Comparison of ENCODE assay signal across 9 mouse cellular contexts in the genomic region with DNA sequence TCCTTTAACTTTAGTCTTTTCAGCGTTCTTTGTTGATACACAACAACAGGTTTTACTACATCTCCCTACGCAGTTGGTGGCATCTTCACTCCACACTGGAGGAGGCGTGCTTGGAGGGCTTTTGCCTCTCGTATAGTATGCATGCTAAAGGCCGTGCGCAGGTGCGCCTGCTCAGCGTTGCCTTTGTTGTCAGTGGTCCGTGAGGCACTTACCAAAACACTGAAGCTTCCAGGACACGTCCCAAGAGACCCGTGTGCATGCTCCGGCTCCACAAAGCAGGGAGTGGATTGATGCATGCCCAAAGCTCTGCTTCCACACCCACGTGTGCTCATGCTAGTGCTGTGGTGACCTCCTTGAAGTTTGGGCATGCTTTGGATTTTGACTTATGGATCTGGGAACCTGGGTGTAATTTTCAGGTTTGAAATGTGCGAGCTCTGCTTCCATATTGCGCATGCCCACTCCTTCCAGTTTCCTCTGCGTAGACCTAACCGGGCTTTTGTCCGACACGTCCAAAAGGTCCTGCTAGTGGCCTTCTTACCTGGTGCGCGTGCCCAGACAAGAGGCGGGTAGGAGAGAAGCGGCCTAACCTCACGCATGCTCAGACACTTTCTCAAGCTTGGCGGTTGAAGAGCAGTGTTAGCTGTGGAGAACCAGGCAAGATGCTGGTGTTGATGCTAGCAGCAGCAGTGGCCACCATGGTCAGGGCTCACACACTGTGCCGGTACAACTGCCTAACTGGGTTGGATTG. TPM values are rescaled to one million over a fixed set of nuclear protein-coding genes. Genes with fewer than 3 reads are reported as not detected.
DNase-seq lines count a peak whose midpoint lies in the region; ATAC-seq and TF ChIP-seq lines count a peak whose summit lies in the region.
"Had no signal": no experiment of that assay in that cellular context is flagged by ENCODE, and none has a peak within 500 bp of the region (broad histone marks: within the 10 kb centered on the region; RNA-seq: fewer than 3 reads in every experiment).

Catsperd (plus strand) TSS at position 614 of the 748 bp plus-strand sequence.

- no peak for TF ChIP-seq RAD21 in CH12.LX (IDR thresholded peaks at IDR 0.05; ENCODE audit: low read depth, low read length)

- peak within 1 kb of the TSS; percentile 86 for H3K4me2 ChIP-seq in CH12.LX (ENCODE audit: insufficient read depth, low read depth, poor library complexity, severe bottlenecking)
- H3K4me2 ChIP-seq in embryonic facial prominence, embryonic 15.5 days (replicated peaks): peak within 1 kb of the TSS; percentile 93
- H3K4me2 ChIP-seq in kidney, embryonic 15.5 days: peak within 1 kb of the TSS; percentile 95

- peak within 1 kb of the TSS; percentile 55 to 64 (median 61) for H3K4me3 ChIP-seq in CH12.LX (replicated peaks in 1 of 3; ENCODE audit: low read depth in 2 of 3, low read length in 2 of 3, poor library complexity in 1 of 3)
- H3K4me3 ChIP-seq in embryonic facial prominence, embryonic 15.5 days (replicated peaks): peak within 1 kb of the TSS; percentile 93
- H3K4me3 ChIP-seq in kidney, embryonic 15.5 days (replicated peaks): peak within 1 kb of the TSS; percentile 97

- TF ChIP-seq EP300 in CH12.LX (IDR thresholded peaks at IDR 0.05; ENCODE audit: low read length): no peak

- peaks cover 18 to 30% of the 10 kb centered on the region in 2 experiments for H3K36me3 ChIP-seq in CH12.LX (replicated peaks in 1 of 2; ENCODE audit: control insufficient read depth in 1 of 2, insufficient read depth in 1 of 2, low read length in 1 of 2)
- peaks cover 13% of the 10 kb centered on the region; the same call in 1 of the 2 replicates for H3K36me3 ChIP-seq in embryonic facial prominence, embryonic 15.5 days
- peaks cover 21% of the 10 kb centered on the region for H3K36me3 ChIP-seq in kidney, embryonic 15.5 days

- dilution Hi-C loops in CH12.LX (cut with MboI; ENCODE audit: extremely low pct_ligation_motif_present, extremely low pct_unique_long_range_greater_than_20kb, low sequenced_read_pairs): no loop called here

- no peaks in the 10 kb centered on the region for H3K9me3 ChIP-seq in CH12.LX (replicated peaks; ENCODE audit: low read length)
- no peaks in the 10 kb centered on the region for H3K9me3 ChIP-seq in embryonic facial prominence, embryonic 15.5 days (replicated peaks)
- H3K9me3 ChIP-seq in kidney, embryonic 15.5 days (replicated peaks): no peaks in the 10 kb centered on the region

- DNase-seq in cerebellum, adult 9-11 months: peak; percentile 73
- DNase-seq in cerebellum, adult 11 months: no peak
- DNase-seq in CH12.LX (ENCODE audit: extremely low read depth): peak; percentile 62
- no peak for DNase-seq in gastrocnemius, postnatal 14 days
- no peak for DNase-seq in left cerebral cortex, adult 18-20 months (ENCODE audit: low spot score in 2 of 2)

- peak; percentile 53 for TF ChIP-seq POLR2A in CH12.LX (IDR thresholded peaks at IDR 0.05; ENCODE audit: low read depth, low read length)

- TF ChIP-seq CTCF in CH12.LX (conservative IDR thresholded peaks at IDR 0.05 in 1 of 2, IDR thresholded peaks at IDR 0.05 in 1 of 2; ENCODE audit: low read depth in 2 of 2, low read length in 2 of 2): no peak

- H3K4me1 ChIP-seq in CH12.LX (ENCODE audit: control insufficient read depth in 1 of 2, insufficient read depth in 2 of 2): peaks cover 17 to 56% of the 10 kb centered on the region in 2 experiments
- peaks cover 28% of the 10 kb centered on the region for H3K4me1 ChIP-seq in embryonic facial prominence, embryonic 15.5 days
- H3K4me1 ChIP-seq in kidney, embryonic 15.5 days: peaks cover 29% of the 10 kb centered on the region

- intact Hi-C loops in gastrocnemius, postnatal 14 days (cut with DNase I; ENCODE audit: low total_unique reads): loop anchor here (5.0 kb wide), 1 partner anchor 40 kb away; no protein-coding TSS in a partner anchor

- 7% methylated on average over 26 of the region's 26 CpGs for WGBS in embryonic facial prominence, embryonic 15.5 days
- 9% methylated on average over 26 of the region's 26 CpGs for WGBS in kidney, embryonic 15.5 days

- no peak for ATAC-seq in embryonic facial prominence, embryonic 15.5 days (ENCODE audit: insufficient number of reproducible peaks, low FRiP score, low TSS enrichment, low read depth)
- peak; percentile 58 for ATAC-seq in kidney, embryonic 15.5 days (replicated peaks; ENCODE audit: low FRiP score)
- peak; percentile 5; the same call in 1 of the 2 replicates for ATAC-seq in megakaryocyte-erythroid progenitor cell, adult 5-6 weeks (replicated peaks; ENCODE audit: low FRiP score, low TSS enrichment, poor library complexity, severe bottlenecking)

- no peaks in the 10 kb centered on the region for H3K27me3 ChIP-seq in CH12.LX (replicated peaks)
- H3K27me3 ChIP-seq in embryonic facial prominence, embryonic 15.5 days: no peaks in the 10 kb centered on the region
- no peaks in the 10 kb centered on the region for H3K27me3 ChIP-seq in kidney, embryonic 15.5 days
- H3K27me3 ChIP-seq: Patski had no signal

- H3K27ac ChIP-seq in CH12.LX (ENCODE audit: insufficient read depth, low read depth): peak within 1 kb of the TSS; percentile 63
- peak within 1 kb of the TSS; percentile 86 for H3K27ac ChIP-seq in embryonic facial prominence, embryonic 15.5 days (replicated peaks)
- peak within 1 kb of the TSS; percentile 93 for H3K27ac ChIP-seq in kidney, embryonic 15.5 days

- peak within 1 kb of the TSS; percentile 99; the same call in 1 of the 2 replicates for H3K9ac ChIP-seq in CH12.LX (ENCODE audit: insufficient read depth, low read depth)
- peak within 1 kb of the TSS; percentile 21 for H3K9ac ChIP-seq in embryonic facial prominence, embryonic 15.5 days
- H3K9ac ChIP-seq in kidney, embryonic 15.5 days: peak within 1 kb of the TSS; percentile 53

- peaks cover 41% of the 10 kb centered on the region for H3K79me2 ChIP-seq in CH12.LX (replicated peaks; ENCODE audit: control insufficient read depth, extremely low read depth, insufficient read depth, poor library complexity, severe bottlenecking)

- in situ Hi-C loops in CH12.LX (cut with MboI; ENCODE audit: low pct_ligation_motif_present, low pct_unique_long_range_greater_than_20kb, low sequenced_read_pairs): no loop called here

TF ChIP-seq in CH12.LX, 34 proteins besides CTCF, POLR2A, EP300 and RAD21:
- no peak for TF ChIP-seq ZNF384 (IDR thresholded peaks at IDR 0.05; ENCODE audit: low read depth, low read length)
- TF ChIP-seq USF2 (conservative IDR thresholded peaks at IDR 0.05; ENCODE audit: low read depth, low read length): no peak
- 0 out of 2 replicates have a peak, but pooled peaks have one; percentile 44 for TF ChIP-seq NELFE (IDR thresholded peaks at IDR 0.05; ENCODE audit: low read depth, low read length)
- TF ChIP-seq MXI1 (IDR thresholded peaks at IDR 0.05; ENCODE audit: low read depth, low read length): peak; percentile 85
- peak; percentile 34; the same call in 1 of the 2 replicates for TF ChIP-seq TCF12 (IDR thresholded peaks at IDR 0.05; ENCODE audit: low read depth, low read length)
- peak; percentile 86 for TF ChIP-seq NRF1 (IDR thresholded peaks at IDR 0.05; ENCODE audit: low read depth, low read length)
- no peak for TF ChIP-seq GABPA (IDR thresholded peaks at IDR 0.05; ENCODE audit: insufficient replicate concordance, low read depth, low read length)
- TF ChIP-seq CHD2 (IDR thresholded peaks at IDR 0.05; ENCODE audit: low read length): no peak
- no peak for TF ChIP-seq MAFK (IDR thresholded peaks at IDR 0.05; ENCODE audit: insufficient replicate concordance, low read length)
TF ChIP-seq in CH12.LX: peak in this region for 4.

RNA-seq across cellular contexts. Expression of gene Catsperd, which starts in this region (rescaled TPM):
- total RNA-seq in CH12.LX (2012; rRNA removed): 0.21 and 0.25 TPM in 2 replicates
- 0.16 and 0.49 TPM in 2 replicates for total RNA-seq in CH12.LX (2014; rRNA removed)
- 0.36 and 0.45 TPM in 2 replicates for polyA plus RNA-seq in CH12.LX (2012; ENCODE audit: insufficient read length, low read depth)
- polyA plus RNA-seq in embryonic facial prominence, embryonic 15.5 days (2015; fragmentation: Nextera tagmentation; extraction: Ambion mirVana): 0.45 and 1.0 TPM in 2 replicates
- 0.59 and 0.93 TPM in 2 replicates for polyA plus RNA-seq in kidney, embryonic 15.5 days (2015; fragmentation: Nextera tagmentation; extraction: Ambion mirVana)
- total RNA-seq in megakaryocyte-erythroid progenitor cell, adult 5-6 weeks (2014; fragmentation: Nextera tagmentation): not detected in 2 replicates
- total RNA-seq in megakaryocyte-erythroid progenitor cell, adult 5-6 weeks (2017): 0.38 TPM in 1 of 2 replicates, not detected in the other
- not detected for total RNA-seq in gastrocnemius, postnatal 14 days (2021)
- under 1 TPM; 0.84 TPM for total RNA-seq in left cerebral cortex, adult 18-20 months (2021)

Comparison
In these comparisons a context has a peak if more than half of its experiments do, and no peak if none do; other contexts are left out.
1. Peak in DNase-seq, H3K4me3 ChIP-seq, H3K27ac ChIP-seq, H3K9ac ChIP-seq and H3K4me2 ChIP-seq in CH12.LX; RNA of the gene not detected or under 1 TPM.
2. Peak in ATAC-seq, H3K4me3 ChIP-seq, H3K27ac ChIP-seq, H3K9ac ChIP-seq and H3K4me2 ChIP-seq in kidney, embryonic 15.5 days; RNA of the gene not detected or under 1 TPM.
3. Peak in ATAC-seq in megakaryocyte-erythroid progenitor cell, adult 5-6 weeks; RNA of the gene not detected or under 1 TPM.
4. H3K9ac ChIP-seq: peak in every context shown above with its lines; median percentile 99 in CH12.LX; 53 in kidney, embryonic 15.5 days; 21 in embryonic facial prominence, embryonic 15.5 days.